Mouse (Mus musculus): ENCODE results near the gene Gpd1l. TPM values are rescaled to one million over a fixed set of nuclear protein-coding genes. Genes with fewer than 3 reads are reported as not detected.

Gpd1l gene
- polyA plus RNA-seq, 1 experiment from 2014 or later, result 7.6 TPM

- DNase-seq (ENCODE audit: low spot score), result no peak
- no peaks in the 10 kb centered on the region for H3K4me1 ChIP-seq (ENCODE audit: control insufficient read depth, insufficient read depth, low read length)
- H3K4me3 ChIP-seq (ENCODE audit: low read depth, low read length), result no peak overlapping the region
- ATAC-seq (replicated peaks; ENCODE audit: insufficient number of reproducible peaks, low FRiP score, low TSS enrichment, low read depth), result no peak
- H3K9me3 ChIP-seq (replicated peaks; ENCODE audit: control insufficient read depth, low read length), result no peaks in the 10 kb centered on the region
- H3K4me2 ChIP-seq (ENCODE audit: low read depth, low read length), result no peak overlapping the region
- H3K36me3 ChIP-seq (replicated peaks; ENCODE audit: control insufficient read depth, insufficient read depth, low read depth, low read length), result no peaks in the 10 kb centered on the region
- H3K27ac ChIP-seq (replicated peaks; ENCODE audit: low read depth, low read length), result no peak overlapping the region
- H3K9ac ChIP-seq (replicated peaks; ENCODE audit: low read length), result no peak overlapping the region
- H3K27me3 ChIP-seq (ENCODE audit: control insufficient read depth, insufficient read depth, low read length), result no peaks in the 10 kb centered on the region
- WGBS, result 52% methylated on average over 7 of the region's 7 CpGs
Measured at GRCm38 (mm10) chr9:114890377-114890776, 43.4 kb downstream of the Gpd1l start.

- no peak overlapping the region for H3K4me2 ChIP-seq (ENCODE audit: low read depth, low read length)
- no peaks in the 10 kb centered on the region for H3K36me3 ChIP-seq (replicated peaks; ENCODE audit: control insufficient read depth, insufficient read depth, low read depth, low read length)
- H3K9ac ChIP-seq (replicated peaks; ENCODE audit: low read length), result no peak overlapping the region
- ATAC-seq (replicated peaks; ENCODE audit: insufficient number of reproducible peaks, low FRiP score, low TSS enrichment, low read depth), result no peak
- no peak overlapping the region for H3K4me3 ChIP-seq (ENCODE audit: low read depth, low read length)
- 90% methylated on average over 5 of the region's 5 CpGs for WGBS
- DNase-seq (ENCODE audit: low spot score), result no peak
- H3K9me3 ChIP-seq (replicated peaks; ENCODE audit: control insufficient read depth, low read length), result no peaks in the 10 kb centered on the region
- no peak overlapping the region for H3K27ac ChIP-seq (replicated peaks; ENCODE audit: low read depth, low read length)
- no peaks in the 10 kb centered on the region for H3K27me3 ChIP-seq (ENCODE audit: control insufficient read depth, insufficient read depth, low read length)
- no peaks in the 10 kb centered on the region for H3K4me1 ChIP-seq (ENCODE audit: control insufficient read depth, insufficient read depth, low read length)
Measured at GRCm38 (mm10) chr9:114888856-114889407, 44.9 kb downstream of the Gpd1l start.

- H3K27me3 ChIP-seq (ENCODE audit: control insufficient read depth, insufficient read depth, low read length), result no peaks in the 10 kb centered on the region
- no peak overlapping the region for H3K4me2 ChIP-seq (ENCODE audit: low read depth, low read length)
- DNase-seq (ENCODE audit: low spot score) (peak; percentile 37), ATAC-seq (replicated peaks; ENCODE audit: insufficient number of reproducible peaks, low FRiP score, low TSS enrichment, low read depth) (no peak)
- H3K4me1 ChIP-seq (ENCODE audit: control insufficient read depth, insufficient read depth, low read length), result no peaks in the 10 kb centered on the region
- no peaks in the 10 kb centered on the region for H3K9me3 ChIP-seq (replicated peaks; ENCODE audit: control insufficient read depth, low read length)
- H3K36me3 ChIP-seq (replicated peaks; ENCODE audit: control insufficient read depth, insufficient read depth, low read depth, low read length), result no peaks in the 10 kb centered on the region
- H3K27ac ChIP-seq (replicated peaks; ENCODE audit: low read depth, low read length), result no peak overlapping the region
- H3K9ac ChIP-seq (replicated peaks; ENCODE audit: low read length), result no peak overlapping the region
- WGBS, result 90% methylated on average over 3 of the region's 3 CpGs
- no peak overlapping the region for H3K4me3 ChIP-seq (ENCODE audit: low read depth, low read length)
Measured at GRCm38 (mm10) chr9:114887699-114888098, 46.1 kb downstream of the Gpd1l start.

- H3K36me3 ChIP-seq (replicated peaks; ENCODE audit: control insufficient read depth, insufficient read depth, low read depth, low read length), result no peaks in the 10 kb centered on the region
- no peak overlapping the region for H3K27ac ChIP-seq (replicated peaks; ENCODE audit: low read depth, low read length)
- no peaks in the 10 kb centered on the region for H3K27me3 ChIP-seq (ENCODE audit: control insufficient read depth, insufficient read depth, low read length)
- H3K4me3 ChIP-seq (ENCODE audit: low read depth, low read length), result no peak overlapping the region
- H3K9me3 ChIP-seq (replicated peaks; ENCODE audit: control insufficient read depth, low read length), result no peaks in the 10 kb centered on the region
- no peak overlapping the region for H3K4me2 ChIP-seq (ENCODE audit: low read depth, low read length)
- WGBS, result 29% methylated on average over 8 of the region's 8 CpGs
- ATAC-seq (replicated peaks; ENCODE audit: insufficient number of reproducible peaks, low FRiP score, low TSS enrichment, low read depth) (no peak; the same call in 1 of the 2 replicates), DNase-seq (ENCODE audit: low spot score) (peak; percentile 52)
- H3K4me1 ChIP-seq (ENCODE audit: control insufficient read depth, insufficient read depth, low read length), result no peaks in the 10 kb centered on the region
- no peak overlapping the region; the same call in 1 of the 2 replicates for H3K9ac ChIP-seq (replicated peaks; ENCODE audit: low read length)
Measured at GRCm38 (mm10) chr9:114885991-114886662, 47.7 kb downstream of the Gpd1l start.

- no peak overlapping the region; the same call in 1 of the 2 replicates for H3K9ac ChIP-seq (replicated peaks; ENCODE audit: low read length)
- no peak overlapping the region for H3K4me2 ChIP-seq (ENCODE audit: low read depth, low read length)
- no peaks in the 10 kb centered on the region for H3K36me3 ChIP-seq (replicated peaks; ENCODE audit: control insufficient read depth, insufficient read depth, low read depth, low read length)
- no peak overlapping the region for H3K4me3 ChIP-seq (ENCODE audit: low read depth, low read length)
- H3K27ac ChIP-seq (replicated peaks; ENCODE audit: low read depth, low read length), result no peak overlapping the region
- H3K27me3 ChIP-seq (ENCODE audit: control insufficient read depth, insufficient read depth, low read length), result no peaks in the 10 kb centered on the region
- no peak for DNase-seq (ENCODE audit: low spot score)
- 74% methylated on average over 4 of the region's 4 CpGs for WGBS
- 0 out of 2 replicates have a peak, but pooled peaks have one; percentile 57 for ATAC-seq (replicated peaks; ENCODE audit: insufficient number of reproducible peaks, low FRiP score, low TSS enrichment, low read depth)
- no peaks in the 10 kb centered on the region for H3K4me1 ChIP-seq (ENCODE audit: control insufficient read depth, insufficient read depth, low read length)
- H3K9me3 ChIP-seq (replicated peaks; ENCODE audit: control insufficient read depth, low read length), result no peaks in the 10 kb centered on the region
Measured at GRCm38 (mm10) chr9:114885564-114885963, 48.2 kb downstream of the Gpd1l start.

- H3K27ac ChIP-seq (replicated peaks; ENCODE audit: low read depth, low read length), result no peak overlapping the region
- WGBS, result 85% methylated on average over 2 of the region's 2 CpGs
Measured at GRCm38 (mm10) chr9:114881977-114882376, 51.8 kb downstream of the Gpd1l start.

GRCm38 (mm10) chr9:114855327-114855726 is 78.5 kb downstream of the Gpd1l start:
- Histone ChIP-seq H3K27ac (replicated peaks; ENCODE audit: low read depth, low read length) (no peak overlapping the region), H3K4me2 (ENCODE audit: low read depth, low read length) (no peak overlapping the region), H3K4me3 (ENCODE audit: low read depth, low read length) (no peak overlapping the region), H3K36me3 (replicated peaks; ENCODE audit: control insufficient read depth, insufficient read depth, low read depth, low read length) (no peaks in the 10 kb centered on the region), H3K9me3 (replicated peaks; ENCODE audit: control insufficient read depth, low read length) (no peaks in the 10 kb centered on the region), H3K9ac (replicated peaks; ENCODE audit: low read length) (no peak overlapping the region), H3K4me1 (ENCODE audit: control insufficient read depth, insufficient read depth, low read length) (no peaks in the 10 kb centered on the region), H3K27me3 (ENCODE audit: control insufficient read depth, insufficient read depth, low read length) (no peaks in the 10 kb centered on the region)
- ATAC-seq (replicated peaks; ENCODE audit: insufficient number of reproducible peaks, low FRiP score, low TSS enrichment, low read depth) (no peak), DNase-seq (ENCODE audit: low spot score) (no peak)
- WGBS, result 78% methylated on average over 11 of the region's 11 CpGs

More at GRCm38 (mm10) chr9:114881977-114882376, 51.8 kb downstream of the Gpd1l start:
- Histone ChIP-seq H3K4me2 (ENCODE audit: low read depth, low read length) (no peak overlapping the region), H3K4me1 (ENCODE audit: control insufficient read depth, insufficient read depth, low read length) (no peaks in the 10 kb centered on the region), H3K9ac (replicated peaks; ENCODE audit: low read length) (no peak overlapping the region), H3K4me3 (ENCODE audit: low read depth, low read length) (no peak overlapping the region), H3K36me3 (replicated peaks; ENCODE audit: control insufficient read depth, insufficient read depth, low read depth, low read length) (no peaks in the 10 kb centered on the region), H3K27me3 (ENCODE audit: control insufficient read depth, insufficient read depth, low read length) (no peaks in the 10 kb centered on the region), H3K9me3 (replicated peaks; ENCODE audit: control insufficient read depth, low read length) (no peaks in the 10 kb centered on the region)
- ATAC-seq (replicated peaks; ENCODE audit: insufficient number of reproducible peaks, low FRiP score, low TSS enrichment, low read depth) (no peak), DNase-seq (ENCODE audit: low spot score) (no peak)

- no peak for ATAC-seq (replicated peaks; ENCODE audit: insufficient number of reproducible peaks, low FRiP score, low TSS enrichment, low read depth)
- H3K4me2 ChIP-seq (ENCODE audit: low read depth, low read length), result no peak overlapping the region
- DNase-seq (ENCODE audit: low spot score), result no peak
- no peak overlapping the region for H3K9ac ChIP-seq (replicated peaks; ENCODE audit: low read length)
- H3K27me3 ChIP-seq (ENCODE audit: control insufficient read depth, insufficient read depth, low read length), result no peaks in the 10 kb centered on the region
- H3K4me1 ChIP-seq (ENCODE audit: control insufficient read depth, insufficient read depth, low read length), result no peaks in the 10 kb centered on the region
- 66% methylated on average over 9 of the region's 9 CpGs for WGBS
- H3K27ac ChIP-seq (replicated peaks; ENCODE audit: low read depth, low read length), result no peak overlapping the region
- H3K36me3 ChIP-seq (replicated peaks; ENCODE audit: control insufficient read depth, insufficient read depth, low read depth, low read length), result no peaks in the 10 kb centered on the region
- no peaks in the 10 kb centered on the region for H3K9me3 ChIP-seq (replicated peaks; ENCODE audit: control insufficient read depth, low read length)
- H3K4me3 ChIP-seq (ENCODE audit: low read depth, low read length), result no peak overlapping the region
Measured at GRCm38 (mm10) chr9:114854686-114855085, 79.1 kb downstream of the Gpd1l start.

All from embryonic facial prominence, embryonic 11.5 days (tissue).